Mouse (Mus musculus) thymus, adult 2 months (tissue): ENCODE measurements around the gene Ncbp1.

ENCODE experiments used
- CTCF ChIP-seq: fragments of 200-500 bp; IDR thresholded peaks from 2 replicates; pipeline ENCODE4 v1.5.1; 2012; ENCODE audit warnings: mild to moderate bottlenecking, control low read depth, low read length, moderate library complexity, borderline replicate concordance; ENCODE audit not compliant: control insufficient read depth, poor library complexity, insufficient read depth; ENCODE audit errors: extremely low read depth
- POLR2A ChIP-seq: fragments of 200-500 bp; IDR thresholded peaks from 2 replicates; pipeline ENCODE4 v1.6.1; 2012; ENCODE audit warnings: mild to moderate bottlenecking, low read length, control low read depth, moderate library complexity; ENCODE audit not compliant: control insufficient read depth, poor library complexity, insufficient read depth; ENCODE audit errors: extremely low read depth

DNA sequence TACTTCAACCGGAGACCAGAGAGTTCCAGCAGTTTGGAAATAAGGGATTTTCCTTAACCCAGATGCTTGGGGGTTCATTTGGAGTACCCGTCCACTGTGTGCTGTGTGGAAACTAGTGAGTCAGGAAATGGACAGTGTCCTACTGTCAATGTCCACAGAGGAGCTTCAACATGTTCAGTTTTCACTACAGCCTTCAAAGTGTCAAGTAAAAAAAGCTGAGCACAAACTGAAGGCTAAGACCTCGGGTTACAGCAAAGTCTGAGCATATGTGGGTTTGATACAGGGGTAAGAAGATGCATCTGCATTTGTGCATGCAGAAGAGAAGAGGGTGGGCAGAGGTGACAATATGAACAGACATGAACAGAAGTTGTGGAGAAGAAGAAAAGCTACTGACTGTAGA is 17.6 kb upstream of the Ncbp1 start:
- no peak for TF ChIP-seq POLR2A
- no peak for TF ChIP-seq CTCF
